Mouse (Mus musculus) liver, postnatal 0 days (tissue): ENCODE data around the gene Lbh. TPM values are rescaled to one million over a fixed set of nuclear protein-coding genes. Genes with fewer than 3 reads are reported as not detected.

Experiments
- ATAC-seq: fragments of 200-750 bp; cut with Nextera tagmentation; 2 replicates; pipeline ENCODE4 v1.8.0; 2017; ENCODE audit warnings: mild to moderate bottlenecking, moderate library complexity
- DNase-seq: peaks from one replicate; pipeline ENCODE4 v3.0.0-alpha.2; 2016
- H3K27ac ChIP-seq: fragments of 300-500 bp; sonication (generic); 2 replicates; pipeline ENCODE4 v1.5.1; 2014; ENCODE audit warnings: antibody characterized with exemption, moderate library complexity, mild to moderate bottlenecking, low read depth
- H3K27me3 ChIP-seq: fragments of 300-500 bp; sonication (generic); 2 replicates; pipeline ENCODE4 v1.6.1; 2014; ENCODE audit warnings: low read length, control low read depth, mixed read lengths; ENCODE audit not compliant: insufficient read depth
- H3K36me3 ChIP-seq: fragments of 300-500 bp; sonication (generic); replicated peaks from 2 replicates; pipeline ENCODE4 v1.6.1; 2014; ENCODE audit warnings: mild to moderate bottlenecking, control low read depth, low read length, moderate library complexity, mixed read lengths; ENCODE audit not compliant: insufficient read depth
- H3K4me1 ChIP-seq: fragments of 300-500 bp; sonication (generic); 2 replicates; pipeline ENCODE4 v1.6.1; 2014; ENCODE audit warnings: antibody characterized with exemption, mild to moderate bottlenecking, control low read depth; ENCODE audit not compliant: insufficient read depth
- H3K4me2 ChIP-seq: fragments of 300-500 bp; sonication (generic); 2 replicates; pipeline ENCODE4 v1.6.1; 2014; ENCODE audit warnings: low read depth, mild to moderate bottlenecking, low read length, moderate library complexity, mixed read lengths
- H3K4me3 ChIP-seq: fragments of 300-500 bp; sonication (generic); 2 replicates; pipeline ENCODE4 v1.5.1; 2014; ENCODE audit warnings: low read depth, low read length
- H3K9ac ChIP-seq: fragments of 300-500 bp; sonication (generic); replicated peaks from 2 replicates; pipeline ENCODE4 v1.6.1; 2014; ENCODE audit warnings: mild to moderate bottlenecking, moderate library complexity
- H3K9me3 ChIP-seq: fragments of 300-500 bp; sonication (generic); 2 replicates; pipeline ENCODE4 v1.6.1; 2016; ENCODE audit warnings: mild to moderate bottlenecking, control low read depth, low read length, mixed read lengths
- CTCF ChIP-seq: sonication (generic); IDR thresholded peaks from 2 replicates; pipeline ENCODE4 v1.5.1; 2016; ENCODE audit warnings: antibody characterized with exemption, low read depth
- EP300 ChIP-seq: IDR thresholded peaks from 2 replicates; pipeline ENCODE4 v1.6.1; 2016; ENCODE audit warnings: antibody characterized with exemption, low read depth, mild to moderate bottlenecking
- WGBS: fragments of 180-500 bp; shearing (Covaris S2); extraction: QIAGEN DNeasy Blood & Tissue Kit; methylation state at CpG from one replicate; pipeline ENCODE4 v1.1.7; 2014; ENCODE audit not compliant: insufficient replicate concordance; 5-methylcytosine and 5-hydroxymethylcytosine counted together
- polyA plus RNA-seq: library from polyadenylated mRNA; unstranded; fragments of >200 nt; fragmentation: Nextera tagmentation; extraction: Ambion mirVana; gene quantifications from 2 replicates; pipeline ENCODE4 v1.2.1, GENCODE M21; 2015

Gene Lbh
- polyA plus RNA-seq, 1 experiment from 2014 or later = 0.94 TPM

DNA sequence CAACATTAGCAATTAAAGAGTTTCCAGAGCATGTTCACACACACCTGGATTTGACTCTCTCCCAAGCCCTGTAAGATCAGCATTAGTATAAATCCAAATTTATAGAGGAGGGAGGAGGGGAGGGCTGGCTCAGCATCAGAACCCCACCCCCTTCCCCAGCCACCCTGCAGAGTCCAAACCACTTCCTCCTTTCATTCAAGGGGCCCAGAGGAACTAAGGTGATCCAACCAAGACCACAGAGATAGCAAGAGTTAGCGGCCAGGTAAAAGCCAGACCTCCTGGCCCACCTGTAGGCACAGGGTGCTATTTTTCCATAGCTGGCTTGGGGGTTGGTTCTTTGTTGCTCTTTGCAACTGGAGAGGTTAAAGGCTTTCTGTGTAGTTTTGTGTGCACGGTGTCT, 16.0 kb downstream of the Lbh start:
- no peak overlapping the region for H3K27ac ChIP-seq
- 0 out of 2 replicates have a peak overlapping the region, but pooled peaks have one; percentile 0 for H3K4me2 ChIP-seq
- H3K27me3 ChIP-seq = no peaks in the 10 kb centered on the region
- ATAC-seq (no peak), DNase-seq (no peak)
- H3K36me3 ChIP-seq = peaks cover 3% of the 10 kb centered on the region; the same call in 1 of the 2 replicates
- H3K4me3 ChIP-seq = no peak overlapping the region
- H3K9me3 ChIP-seq = no peaks in the 10 kb centered on the region
- TF ChIP-seq CTCF (no peak), EP300 (no peak)
- no peak overlapping the region for H3K9ac ChIP-seq
- H3K4me1 ChIP-seq = peaks cover 16% of the 10 kb centered on the region
- WGBS = 25% methylated on average over 2 of the region's 2 CpGs

DNA sequence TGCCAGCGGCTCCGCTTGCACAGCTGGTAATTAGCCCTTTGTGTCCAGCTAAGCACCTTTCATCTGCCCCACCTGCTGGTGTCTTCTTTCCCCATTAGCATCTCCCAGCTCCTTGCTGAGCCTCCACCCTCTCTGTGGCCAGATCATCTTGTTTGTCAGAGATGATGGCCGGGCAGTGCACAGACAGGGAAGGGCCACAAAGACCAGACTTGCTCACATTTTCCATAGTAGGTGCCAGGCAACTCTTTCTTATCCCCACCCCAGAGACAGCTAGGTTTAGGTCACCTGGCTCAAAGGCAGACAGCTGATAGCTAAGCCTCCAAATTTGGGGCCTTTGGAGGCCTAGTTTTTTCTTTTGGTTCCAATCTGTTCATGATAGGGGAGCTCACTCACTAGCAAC, 16.5 kb downstream of the Lbh start:
- 0 out of 2 replicates have a peak overlapping the region, but pooled peaks have one; percentile 0 for H3K4me2 ChIP-seq
- ATAC-seq (no peak), DNase-seq (no peak)
- H3K4me1 ChIP-seq = peaks cover 16% of the 10 kb centered on the region
- H3K27ac ChIP-seq = no peak overlapping the region
- 45% methylated on average over 3 of the region's 3 CpGs for WGBS
- no peaks in the 10 kb centered on the region for H3K9me3 ChIP-seq
- H3K9ac ChIP-seq = no peak overlapping the region
- peaks cover 3% of the 10 kb centered on the region; the same call in 1 of the 2 replicates for H3K36me3 ChIP-seq
- no peaks in the 10 kb centered on the region for H3K27me3 ChIP-seq
- TF ChIP-seq EP300 (no peak), CTCF (no peak)
- H3K4me3 ChIP-seq = no peak overlapping the region

DNA sequence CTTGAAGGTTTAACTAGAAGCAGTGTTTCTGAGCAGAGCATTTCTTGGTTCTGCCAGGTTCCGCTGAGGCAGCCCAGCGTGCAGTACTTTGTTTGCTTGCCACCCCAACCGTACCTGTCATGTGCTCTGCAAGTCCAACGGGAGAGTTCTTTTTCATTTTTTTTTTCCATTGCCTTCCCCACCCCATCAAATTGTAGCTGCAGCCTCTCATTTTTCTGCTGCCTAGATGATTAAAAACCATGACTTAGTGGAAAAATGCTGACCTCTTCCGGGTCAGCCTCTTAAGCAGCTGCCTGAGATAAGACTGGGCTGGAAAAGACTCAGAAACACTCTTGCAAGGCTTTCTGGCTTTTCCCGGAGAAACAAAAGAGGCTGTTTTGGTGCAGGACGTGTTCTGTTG, 17.8 kb downstream of the Lbh start:
- 53% methylated on average over 7 of the region's 7 CpGs for WGBS
- TF ChIP-seq EP300 (no peak), CTCF (no peak)
- no peaks in the 10 kb centered on the region for H3K27me3 ChIP-seq
- H3K4me1 ChIP-seq = peaks cover 16% of the 10 kb centered on the region
- no peak overlapping the region for H3K4me3 ChIP-seq
- H3K9ac ChIP-seq = no peak overlapping the region
- no peak overlapping the region for H3K27ac ChIP-seq
- no peak for ATAC-seq
- H3K9me3 ChIP-seq = no peaks in the 10 kb centered on the region
- DNase-seq = no peak
- peaks cover 2% of the 10 kb centered on the region; the same call in 1 of the 2 replicates for H3K36me3 ChIP-seq
- no peak overlapping the region for H3K4me2 ChIP-seq

DNA sequence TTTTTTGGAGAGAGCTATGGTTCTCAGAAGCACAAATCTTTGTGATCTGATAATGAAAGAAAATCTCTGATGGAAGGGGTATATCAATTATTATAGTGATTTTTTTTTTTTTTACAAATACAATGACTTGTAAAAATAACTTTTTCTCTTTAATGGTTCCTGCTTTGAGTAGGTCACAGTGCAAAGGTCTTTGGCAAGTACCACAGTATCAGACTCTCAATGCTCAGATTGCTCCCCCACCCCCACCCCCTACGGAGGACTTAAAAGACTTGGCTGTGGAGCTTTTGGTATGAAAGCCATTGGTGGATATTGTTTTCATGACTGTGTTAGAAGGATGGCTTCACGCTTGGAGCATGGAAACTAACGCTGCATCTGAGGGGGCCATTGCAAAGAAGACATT, 18.2 kb downstream of the Lbh start:
- Histone ChIP-seq H3K4me1 (peaks cover 16% of the 10 kb centered on the region), H3K27me3 (no peaks in the 10 kb centered on the region), H3K4me3 (no peak overlapping the region), H3K9ac (no peak overlapping the region), H3K9me3 (no peaks in the 10 kb centered on the region), H3K27ac (no peak overlapping the region), H3K36me3 (peaks cover 2% of the 10 kb centered on the region; the same call in 1 of the 2 replicates), H3K4me2 (no peak overlapping the region)
- 76% methylated on average over 3 of the region's 3 CpGs for WGBS
- TF ChIP-seq CTCF = no peak
- no peak for TF ChIP-seq EP300
- ATAC-seq (no peak), DNase-seq (no peak)

DNA sequence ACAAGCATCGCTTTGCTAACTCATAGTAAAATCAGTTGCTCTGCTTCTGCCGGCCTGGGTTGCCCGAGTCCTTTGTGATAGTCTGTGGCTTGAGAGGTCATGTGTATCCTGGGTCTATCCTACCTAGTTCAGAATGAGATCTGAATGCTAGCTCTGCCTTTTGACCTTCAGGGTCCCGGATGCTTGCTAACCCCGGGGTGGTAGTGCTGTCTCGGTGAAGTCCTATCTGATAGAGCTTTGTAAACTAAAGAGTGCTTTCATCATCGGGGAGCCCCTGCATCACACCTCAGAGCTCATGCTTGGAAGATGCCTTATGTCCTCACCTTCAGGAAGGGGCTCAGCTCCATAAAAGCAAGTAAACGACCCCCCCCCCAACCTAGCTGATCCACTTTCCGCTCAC, 19.1 kb downstream of the Lbh start:
- TF ChIP-seq EP300 (no peak), CTCF (no peak)

DNA sequence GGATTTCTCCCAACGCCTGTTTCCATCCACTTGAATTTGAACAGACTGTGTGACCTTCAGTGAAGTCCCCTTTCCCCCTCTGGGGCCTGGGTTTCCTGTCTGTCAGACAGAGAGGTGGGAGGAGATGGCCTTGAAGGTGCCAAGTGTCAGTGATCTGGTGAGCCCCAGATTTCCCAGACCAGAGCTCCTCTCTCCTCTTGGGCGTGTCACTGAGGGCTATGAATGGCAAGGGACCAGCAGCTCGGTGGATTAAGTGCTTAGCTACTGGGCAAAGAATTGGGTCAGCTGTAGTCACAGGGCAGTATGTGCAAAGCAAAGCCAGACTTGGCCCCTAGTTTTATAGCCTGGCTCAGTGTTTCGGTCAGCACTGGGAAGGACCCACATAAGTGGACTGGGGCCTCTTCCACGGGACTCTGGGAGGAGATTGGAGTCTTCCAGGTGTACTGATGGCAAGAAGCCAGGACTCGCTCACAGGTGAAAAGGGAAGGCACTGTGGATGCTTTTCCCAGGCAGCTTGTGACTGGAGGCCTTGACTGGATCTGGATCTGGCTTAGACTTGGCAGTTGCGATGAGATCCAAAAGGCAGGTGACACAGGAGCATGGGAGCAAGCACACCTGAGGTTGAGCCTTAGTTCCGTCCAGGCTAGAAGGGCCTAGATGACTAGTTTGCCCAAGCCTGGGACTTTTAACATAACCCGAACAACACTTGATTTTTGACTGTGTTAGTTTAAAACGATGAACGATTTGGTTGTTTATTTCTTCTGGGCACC, 20.1 kb downstream of the Lbh start:
- H3K36me3 ChIP-seq = peaks cover 2% of the 10 kb centered on the region; the same call in 1 of the 2 replicates
- H3K9me3 ChIP-seq = no peaks in the 10 kb centered on the region
- H3K4me1 ChIP-seq = peaks cover 21% of the 10 kb centered on the region
- no peak overlapping the region for H3K4me2 ChIP-seq
- no peak for DNase-seq
- H3K27me3 ChIP-seq = no peaks in the 10 kb centered on the region
- no peak for TF ChIP-seq CTCF
- no peak for TF ChIP-seq EP300
- no peak overlapping the region for H3K27ac ChIP-seq
- no peak overlapping the region for H3K9ac ChIP-seq
- 78% methylated on average over 11 of the region's 11 CpGs for WGBS
- ATAC-seq = no peak
- no peak overlapping the region for H3K4me3 ChIP-seq

More for the DNA sequence above, 19.1 kb downstream of the Lbh start:
- WGBS = 63% methylated on average over 9 of the region's 9 CpGs
- Histone ChIP-seq H3K9me3 (no peaks in the 10 kb centered on the region), H3K4me3 (no peak overlapping the region), H3K27ac (no peak overlapping the region), H3K27me3 (no peaks in the 10 kb centered on the region), H3K36me3 (peaks cover 2% of the 10 kb centered on the region; the same call in 1 of the 2 replicates), H3K9ac (no peak overlapping the region), H3K4me2 (no peak overlapping the region), H3K4me1 (peaks cover 16% of the 10 kb centered on the region)
- no peak for ATAC-seq
- DNase-seq = no peak
